Mouse (Mus musculus): ENCODE measurements around the gene H2afb1.
"Not testable (repeated sequence)": the region's sequence is repeated elsewhere in the genome, so short reads cannot be mapped to it uniquely, and the experiment has no call there.

Gene H2afb1

GRCm38 (mm10) chrX:117014457-117014856, at the start of gene H2afb1:
TSS of gene H2afb1 (plus strand) at chrX:117014757.
- DNase-seq (ENCODE audit: low spot score), result not testable (repeated sequence)

GRCm38 (mm10) chrX:117036085-117036484, 21.5 kb downstream of the H2afb1 start:
- no peak for DNase-seq (ENCODE audit: low spot score)
